Mouse (Mus musculus): ENCODE data around the gene Ngly1.

- no peak for TF ChIP-seq CTCF (IDR thresholded peaks at IDR 0.05; ENCODE audit: borderline replicate concordance, insufficient read depth, low read depth, low read length)
- TF ChIP-seq POLR2A (IDR thresholded peaks at IDR 0.05; ENCODE audit: borderline replicate concordance, insufficient read depth, low read length) = no peak
Observed at GRCm38 (mm10) chr14:16233515-16233914, 15.6 kb upstream of the Ngly1 start.
